Mouse (Mus musculus): Measurements from ENCODE around the gene Gse1. TPM values are rescaled to one million over a fixed set of nuclear protein-coding genes. Genes with fewer than 3 reads are reported as not detected.

Gse1 gene
- polyA plus RNA-seq, 1 experiment, result 24.0 TPM

- no peak for DNase-seq (ENCODE audit: low read depth)
Measured at GRCm38 (mm10) chr8:120479691-120480090, 251.4 kb downstream of the Gse1 start.

- DNase-seq (ENCODE audit: low read depth), result no peak
Measured at GRCm38 (mm10) chr8:120482015-120482689, 253.9 kb downstream of the Gse1 start.

- DNase-seq (ENCODE audit: low read depth), result no peak
Measured at GRCm38 (mm10) chr8:120484460-120484859, 256.2 kb downstream of the Gse1 start.

- no peak for DNase-seq (ENCODE audit: low read depth)
Measured at GRCm38 (mm10) chr8:120485116-120485515, 256.9 kb downstream of the Gse1 start.

- no peak for DNase-seq (ENCODE audit: low read depth)
Measured at GRCm38 (mm10) chr8:120485551-120486476, 257.6 kb downstream of the Gse1 start.

GRCm38 (mm10) chr8:120486477-120487376 lies 258.5 kb downstream of the Gse1 start:
- DNase-seq (ENCODE audit: low read depth), result no peak

GRCm38 (mm10) chr8:120487377-120487728 lies 259.1 kb downstream of the Gse1 start:
- no peak for DNase-seq (ENCODE audit: low read depth)

GRCm38 (mm10) chr8:120487729-120488510 lies 259.7 kb downstream of the Gse1 start:
- no peak for DNase-seq (ENCODE audit: low read depth)

- no peak for DNase-seq (ENCODE audit: low read depth)
Measured at GRCm38 (mm10) chr8:120488636-120489131, 260.4 kb downstream of the Gse1 start.

GRCm38 (mm10) chr8:120489142-120489754 lies 261.0 kb downstream of the Gse1 start:
- no peak for DNase-seq (ENCODE audit: low read depth)

GRCm38 (mm10) chr8:120489771-120490281 lies 261.6 kb downstream of the Gse1 start:
- DNase-seq (ENCODE audit: low read depth), result peak; percentile 81

- DNase-seq (ENCODE audit: low read depth), result peak; percentile 84
Measured at GRCm38 (mm10) chr8:120490354-120491141, 262.3 kb downstream of the Gse1 start.

- DNase-seq (ENCODE audit: low read depth), result no peak
Measured at GRCm38 (mm10) chr8:120491166-120491793, 263.0 kb downstream of the Gse1 start.

- DNase-seq (ENCODE audit: low read depth), result no peak
Measured at GRCm38 (mm10) chr8:120492193-120492880, 264.1 kb downstream of the Gse1 start.

- DNase-seq (ENCODE audit: low read depth), result no peak
Measured at GRCm38 (mm10) chr8:120492881-120493220, 264.6 kb downstream of the Gse1 start.

- no peak for DNase-seq (ENCODE audit: low read depth)
Measured at GRCm38 (mm10) chr8:120493508-120494464, 265.5 kb downstream of the Gse1 start.

- DNase-seq (ENCODE audit: low read depth), result no peak
Measured at GRCm38 (mm10) chr8:120494903-120495302, 266.6 kb downstream of the Gse1 start.
